Mouse (Mus musculus) heart, adult 2 months (tissue): ENCODE measurements around the gene Map3k7.

Experiments used
- CTCF ChIP-seq: fragments of 200-600 bp; IDR thresholded peaks from 2 replicates; pipeline ENCODE4 v1.8.1; 2022; ENCODE audit warnings: antibody characterized with exemption, mild to moderate bottlenecking, moderate library complexity
- EP300 ChIP-seq: fragments of 200-500 bp; IDR thresholded peaks from 2 replicates; pipeline ENCODE4 v1.6.1; 2011; ENCODE audit warnings: low read depth, low read length, control low read depth; ENCODE audit not compliant: insufficient read depth
- POLR2A ChIP-seq: fragments of 200-500 bp; IDR thresholded peaks from 2 replicates; pipeline ENCODE4 v1.6.1; 2011; ENCODE audit warnings: mild to moderate bottlenecking, low read depth, low read length, control low read depth; ENCODE audit not compliant: insufficient read depth

- TF ChIP-seq CTCF (no peak), EP300 (no peak), POLR2A (no peak)
These were observed 58.4 kb downstream of the Map3k7 start for GRCm38 (mm10) chr4:32022321-32022720.
